Mouse (Mus musculus): ENCODE measurements around the gene Slc29a1. TPM values are rescaled to one million over a fixed set of nuclear protein-coding genes. Genes with fewer than 3 reads are reported as not detected.
A peak's percentile ranks its signal among the peaks of the same experiment; 100 is the strongest.

Slc29a1 gene
- polyA plus RNA-seq, 2 experiments = 103 to 122 TPM

GRCm38 (mm10) chr17:45567162-45567601 lies 32.2 kb downstream of the Slc29a1 start:
- ATAC-seq (ENCODE audit: low FRiP score, low read depth) = no peak
- Histone ChIP-seq H3K27me3 (ENCODE audit: control insufficient read depth, insufficient read depth, low read length) (no peaks in the 10 kb centered on the region), H3K4me2 (replicated peaks; ENCODE audit: low read depth, low read length, severe bottlenecking) (0 out of 2 replicates have a peak overlapping the region, but pooled peaks have one; percentile 7), H3K9ac (ENCODE audit: low read depth, low read length, severe bottlenecking) (no peak overlapping the region), H3K36me3 (ENCODE audit: control insufficient read depth, insufficient read depth, low read length) (peaks cover 63% of the 10 kb centered on the region), H3K4me3 (replicated peaks; ENCODE audit: low read length) (no peak overlapping the region), H3K9me3 (ENCODE audit: control insufficient read depth, low read length) (no peaks in the 10 kb centered on the region), H3K27ac (replicated peaks; ENCODE audit: low read depth, low read length) (no peak overlapping the region), H3K4me1 (ENCODE audit: control insufficient read depth, insufficient read depth, low read length) (peaks cover 18% of the 10 kb centered on the region; the same call in 1 of the 2 replicates)
- no peak for TF ChIP-seq POLR2A (IDR thresholded peaks at IDR 0.05; ENCODE audit: borderline replicate concordance, extremely low read depth, insufficient read depth, insufficient read length)
- no peak for DNase-seq (ENCODE audit: low spot score)
- WGBS = 37% methylated on average over 4 of the region's 4 CpGs

DNA sequence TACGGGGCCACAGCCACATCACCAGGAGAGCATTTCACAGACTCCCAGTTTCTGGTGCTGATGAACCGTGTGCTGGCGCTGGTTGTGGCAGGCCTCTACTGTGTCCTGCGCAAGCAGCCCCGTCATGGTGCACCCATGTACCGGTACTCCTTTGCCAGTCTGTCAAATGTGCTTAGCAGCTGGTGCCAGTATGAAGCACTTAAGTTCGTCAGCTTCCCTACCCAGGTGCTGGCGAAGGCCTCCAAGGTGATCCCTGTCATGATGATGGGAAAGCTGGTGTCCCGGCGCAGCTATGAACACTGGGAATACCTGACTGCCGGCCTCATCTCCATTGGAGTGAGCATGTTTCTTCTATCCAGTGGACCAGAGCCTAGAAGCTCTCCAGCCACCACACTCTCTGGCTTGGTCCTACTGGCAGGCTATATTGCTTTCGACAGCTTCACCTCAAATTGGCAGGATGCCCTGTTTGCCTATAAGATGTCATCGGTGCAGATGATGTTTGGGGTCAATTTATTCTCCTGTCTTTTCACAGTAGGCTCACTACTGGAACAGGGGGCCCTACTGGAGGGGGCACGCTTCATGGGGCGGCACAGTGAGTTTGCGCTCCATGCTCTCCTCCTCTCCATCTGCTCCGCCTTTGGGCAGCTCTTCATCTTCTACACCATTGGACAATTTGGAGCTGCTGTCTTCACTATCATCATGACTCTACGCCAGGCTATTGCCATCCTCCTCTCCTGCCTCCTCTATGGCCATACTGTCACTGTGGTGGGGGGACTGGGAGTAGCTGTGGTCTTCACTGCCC lies 32.8 kb downstream of the Slc29a1 start:
- peaks cover 57% of the 10 kb centered on the region for H3K36me3 ChIP-seq (ENCODE audit: control insufficient read depth, insufficient read depth, low read length)
- no peak overlapping the region for H3K27ac ChIP-seq (replicated peaks; ENCODE audit: low read depth, low read length)
- H3K4me2 ChIP-seq (replicated peaks; ENCODE audit: low read depth, low read length, severe bottlenecking) = no peak overlapping the region
- H3K4me3 ChIP-seq (replicated peaks; ENCODE audit: low read length) = no peak overlapping the region
- ATAC-seq (ENCODE audit: low FRiP score, low read depth) (no peak), DNase-seq (ENCODE audit: low spot score) (no peak)
- peaks cover 15% of the 10 kb centered on the region; the same call in 1 of the 2 replicates for H3K4me1 ChIP-seq (ENCODE audit: control insufficient read depth, insufficient read depth, low read length)
- H3K9ac ChIP-seq (ENCODE audit: low read depth, low read length, severe bottlenecking) = no peak overlapping the region
- TF ChIP-seq POLR2A (IDR thresholded peaks at IDR 0.05; ENCODE audit: borderline replicate concordance, extremely low read depth, insufficient read depth, insufficient read length) = no peak
- H3K9me3 ChIP-seq (ENCODE audit: control insufficient read depth, low read length) = no peaks in the 10 kb centered on the region
- H3K27me3 ChIP-seq (ENCODE audit: control insufficient read depth, insufficient read depth, low read length) = no peaks in the 10 kb centered on the region
- 65% methylated on average over 18 of the region's 18 CpGs for WGBS

DNA sequence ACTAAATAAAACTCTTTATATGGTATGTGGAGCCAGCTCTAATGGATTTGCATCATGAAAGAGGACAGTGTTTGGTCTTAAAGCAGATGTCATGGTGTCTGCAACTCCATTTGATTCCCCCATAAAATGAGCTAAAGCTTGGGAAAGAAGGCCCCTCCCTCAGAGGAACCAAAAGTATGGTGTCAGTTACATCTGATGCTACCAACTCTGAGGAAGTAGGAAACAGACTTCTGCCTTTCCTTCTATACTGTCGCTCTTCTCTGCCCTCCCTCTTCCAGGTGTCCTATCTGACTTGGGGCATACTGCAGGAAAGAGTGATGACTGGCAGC lies 33.4 kb downstream of the Slc29a1 start:
- H3K4me2 ChIP-seq (replicated peaks; ENCODE audit: low read depth, low read length, severe bottlenecking) = no peak overlapping the region
- H3K27ac ChIP-seq (replicated peaks; ENCODE audit: low read depth, low read length) = no peak overlapping the region
- no peaks in the 10 kb centered on the region for H3K9me3 ChIP-seq (ENCODE audit: control insufficient read depth, low read length)
- ATAC-seq (ENCODE audit: low FRiP score, low read depth) (no peak), DNase-seq (ENCODE audit: low spot score) (no peak)
- no peak overlapping the region for H3K4me3 ChIP-seq (replicated peaks; ENCODE audit: low read length)
- H3K9ac ChIP-seq (ENCODE audit: low read depth, low read length, severe bottlenecking) = no peak overlapping the region
- peaks cover 51% of the 10 kb centered on the region for H3K36me3 ChIP-seq (ENCODE audit: control insufficient read depth, insufficient read depth, low read length)
- peaks cover 14% of the 10 kb centered on the region; the same call in 1 of the 2 replicates for H3K4me1 ChIP-seq (ENCODE audit: control insufficient read depth, insufficient read depth, low read length)
- WGBS = 94% methylated on average over 1 of the region's 1 CpGs
- H3K27me3 ChIP-seq (ENCODE audit: control insufficient read depth, insufficient read depth, low read length) = no peaks in the 10 kb centered on the region
- TF ChIP-seq POLR2A (IDR thresholded peaks at IDR 0.05; ENCODE audit: borderline replicate concordance, extremely low read depth, insufficient read depth, insufficient read length) = no peak

DNA sequence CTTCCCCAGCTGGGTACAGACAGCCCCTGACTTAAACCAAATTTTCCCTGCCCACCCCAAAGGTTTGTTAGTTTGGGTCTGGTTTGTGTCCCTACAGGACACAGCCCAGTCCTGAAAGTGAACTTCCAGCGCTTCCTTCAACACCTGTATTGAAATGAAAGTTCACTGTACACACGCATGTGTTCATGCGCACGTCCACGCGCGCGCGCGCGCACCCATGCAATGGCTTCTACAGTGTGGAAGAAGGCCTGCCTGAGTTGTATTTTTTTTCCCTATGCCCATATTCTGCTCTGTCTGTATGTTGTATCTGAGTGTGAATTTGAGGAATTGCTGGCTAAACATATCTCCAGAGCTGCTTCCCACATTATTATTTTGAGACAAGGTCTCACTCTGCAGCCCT lies 34.3 kb downstream of the Slc29a1 start:
- peaks cover 14% of the 10 kb centered on the region; the same call in 1 of the 2 replicates for H3K4me1 ChIP-seq (ENCODE audit: control insufficient read depth, insufficient read depth, low read length)
- no peaks in the 10 kb centered on the region for H3K27me3 ChIP-seq (ENCODE audit: control insufficient read depth, insufficient read depth, low read length)
- TF ChIP-seq POLR2A (IDR thresholded peaks at IDR 0.05; ENCODE audit: borderline replicate concordance, extremely low read depth, insufficient read depth, insufficient read length) = no peak
- H3K4me2 ChIP-seq (replicated peaks; ENCODE audit: low read depth, low read length, severe bottlenecking) = peak overlapping the region; percentile 89
- H3K4me3 ChIP-seq (replicated peaks; ENCODE audit: low read length) = peak overlapping the region; percentile 86
- no peak overlapping the region for H3K27ac ChIP-seq (replicated peaks; ENCODE audit: low read depth, low read length)
- no peak for DNase-seq (ENCODE audit: low spot score)
- WGBS = 91% methylated on average over 11 of the region's 11 CpGs
- no peak for ATAC-seq (ENCODE audit: low FRiP score, low read depth)
- H3K36me3 ChIP-seq (ENCODE audit: control insufficient read depth, insufficient read depth, low read length) = peaks cover 42% of the 10 kb centered on the region
- H3K9me3 ChIP-seq (ENCODE audit: control insufficient read depth, low read length) = no peaks in the 10 kb centered on the region
- H3K9ac ChIP-seq (ENCODE audit: low read depth, low read length, severe bottlenecking) = peak overlapping the region; percentile 86; the same call in 1 of the 2 replicates

DNA sequence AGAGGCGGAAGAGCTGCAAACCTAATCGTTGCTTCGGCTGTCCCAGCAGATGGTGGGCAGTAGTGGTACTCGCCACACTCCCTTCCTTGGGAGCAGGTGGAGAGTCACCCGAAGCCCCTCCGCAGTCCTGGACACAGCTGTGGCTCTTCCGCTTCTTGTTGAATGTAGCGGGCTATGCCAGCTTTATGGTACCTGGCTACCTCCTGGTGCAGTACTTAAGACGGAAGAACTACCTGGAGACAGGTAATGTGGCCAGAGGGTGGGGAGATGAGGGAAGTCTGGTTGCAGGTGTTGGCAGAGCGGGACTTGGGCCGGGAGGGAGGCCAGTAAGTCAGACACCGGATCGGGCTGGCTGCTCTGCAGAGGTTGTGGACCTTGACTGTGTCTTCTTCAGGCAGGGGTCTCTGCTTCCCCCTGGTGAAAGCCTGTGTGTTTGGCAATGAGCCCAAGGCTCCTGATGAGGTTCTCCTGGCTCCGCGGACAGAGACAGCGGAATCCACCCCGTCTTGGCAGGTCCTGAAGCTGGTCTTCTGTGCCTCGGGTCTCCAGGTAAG lies 34.8 kb downstream of the Slc29a1 start:
- Histone ChIP-seq H3K4me1 (ENCODE audit: control insufficient read depth, insufficient read depth, low read length) (peaks cover 14% of the 10 kb centered on the region; the same call in 1 of the 2 replicates), H3K9ac (ENCODE audit: low read depth, low read length, severe bottlenecking) (peak overlapping the region; percentile 86), H3K27me3 (ENCODE audit: control insufficient read depth, insufficient read depth, low read length) (no peaks in the 10 kb centered on the region), H3K4me2 (replicated peaks; ENCODE audit: low read depth, low read length, severe bottlenecking) (peak overlapping the region; percentile 89), H3K9me3 (ENCODE audit: control insufficient read depth, low read length) (no peaks in the 10 kb centered on the region), H3K4me3 (replicated peaks; ENCODE audit: low read length) (peak overlapping the region; percentile 86), H3K36me3 (ENCODE audit: control insufficient read depth, insufficient read depth, low read length) (peaks cover 37% of the 10 kb centered on the region), H3K27ac (replicated peaks; ENCODE audit: low read depth, low read length) (peak overlapping the region; percentile 78)
- TF ChIP-seq POLR2A (IDR thresholded peaks at IDR 0.05; ENCODE audit: borderline replicate concordance, extremely low read depth, insufficient read depth, insufficient read length) = no peak
- WGBS = 11% methylated on average over 18 of the region's 18 CpGs
- DNase-seq (ENCODE audit: low spot score) = no peak
- no peak for ATAC-seq (ENCODE audit: low FRiP score, low read depth)

Data from limb, embryonic 14.5 days (tissue).